Mouse (Mus musculus): ENCODE measurements at regions not wholly inside any gene's neighbourhood (a gene's known extent, or its start where the extent isn't known, plus 50 kb on each side); places are given as distances from the start of the nearest gene placed in this dataset.

GRCm38 (mm10) chr14:46663529-46663928 is 96.8 kb upstream of the Cdkn3 start:
- H3K4me3 ChIP-seq (ENCODE audit: low read depth, low read length), result no peak overlapping the region
- WGBS, result 87% methylated on average over 5 of the region's 5 CpGs
- ATAC-seq (ENCODE audit: low FRiP score) (no peak), DNase-seq (ENCODE audit: low spot score) (no peak)
- TF ChIP-seq CTCF (IDR thresholded peaks at IDR 0.05), result no peak
- no peaks in the 10 kb centered on the region for H3K9me3 ChIP-seq (ENCODE audit: low read length)
- H3K4me2 ChIP-seq (ENCODE audit: low read depth, low read length, poor library complexity, severe bottlenecking), result no peak overlapping the region
- H3K27me3 ChIP-seq (ENCODE audit: insufficient read depth, low read length), result no peaks in the 10 kb centered on the region
- H3K4me1 ChIP-seq (ENCODE audit: insufficient read depth, low read length), result peaks cover 9% of the 10 kb centered on the region; the same call in 1 of the 2 replicates
- no peak overlapping the region for H3K9ac ChIP-seq (replicated peaks; ENCODE audit: low read length, poor library complexity, severe bottlenecking)
- no peaks in the 10 kb centered on the region for H3K36me3 ChIP-seq (ENCODE audit: insufficient read depth, low read length)
- H3K27ac ChIP-seq (ENCODE audit: low read depth, low read length), result no peak overlapping the region

GRCm38 (mm10) chr14:46661792-46662545 is 98.4 kb upstream of the Cdkn3 start:
- Histone ChIP-seq H3K4me1 (ENCODE audit: insufficient read depth, low read length) (peaks cover 9% of the 10 kb centered on the region; the same call in 1 of the 2 replicates), H3K27me3 (ENCODE audit: insufficient read depth, low read length) (no peaks in the 10 kb centered on the region), H3K36me3 (ENCODE audit: insufficient read depth, low read length) (no peaks in the 10 kb centered on the region), H3K9ac (replicated peaks; ENCODE audit: low read length, poor library complexity, severe bottlenecking) (no peak overlapping the region), H3K27ac (ENCODE audit: low read depth, low read length) (no peak overlapping the region), H3K4me2 (ENCODE audit: low read depth, low read length, poor library complexity, severe bottlenecking) (no peak overlapping the region), H3K4me3 (ENCODE audit: low read depth, low read length) (no peak overlapping the region), H3K9me3 (ENCODE audit: low read length) (no peaks in the 10 kb centered on the region)
- TF ChIP-seq CTCF (IDR thresholded peaks at IDR 0.05), result no peak
- ATAC-seq (ENCODE audit: low FRiP score) (peak; percentile 32; the same call in 1 of the 2 replicates), DNase-seq (ENCODE audit: low spot score) (no peak)
- WGBS, result 15% methylated on average over 9 of the region's 9 CpGs

GRCm38 (mm10) chr14:46661118-46661791 is 99.1 kb upstream of the Cdkn3 start:
- Histone ChIP-seq H3K27me3 (ENCODE audit: insufficient read depth, low read length) (no peaks in the 10 kb centered on the region), H3K36me3 (ENCODE audit: insufficient read depth, low read length) (no peaks in the 10 kb centered on the region), H3K4me1 (ENCODE audit: insufficient read depth, low read length) (peaks cover 9% of the 10 kb centered on the region; the same call in 1 of the 2 replicates), H3K9me3 (ENCODE audit: low read length) (no peaks in the 10 kb centered on the region), H3K4me3 (ENCODE audit: low read depth, low read length) (no peak overlapping the region), H3K9ac (replicated peaks; ENCODE audit: low read length, poor library complexity, severe bottlenecking) (no peak overlapping the region), H3K27ac (ENCODE audit: low read depth, low read length) (no peak overlapping the region), H3K4me2 (ENCODE audit: low read depth, low read length, poor library complexity, severe bottlenecking) (no peak overlapping the region)
- ATAC-seq (ENCODE audit: low FRiP score) (peak; percentile 83), DNase-seq (ENCODE audit: low spot score) (peak; percentile 60)
- WGBS, result 22% methylated on average over 3 of the region's 3 CpGs
- no peak for TF ChIP-seq CTCF (IDR thresholded peaks at IDR 0.05)

- no peaks in the 10 kb centered on the region for H3K36me3 ChIP-seq (ENCODE audit: insufficient read depth, low read length)
- no peaks in the 10 kb centered on the region for H3K27me3 ChIP-seq (ENCODE audit: insufficient read depth, low read length)
- DNase-seq (ENCODE audit: low spot score), result no peak
- no peak overlapping the region for H3K4me2 ChIP-seq (ENCODE audit: low read depth, low read length, poor library complexity, severe bottlenecking)
- H3K9me3 ChIP-seq (ENCODE audit: low read length), result no peaks in the 10 kb centered on the region
- no peak overlapping the region for H3K27ac ChIP-seq (ENCODE audit: low read depth, low read length)
- 69% methylated on average over 4 of the region's 4 CpGs for WGBS
- H3K4me1 ChIP-seq (ENCODE audit: insufficient read depth, low read length), result peaks cover 9% of the 10 kb centered on the region; the same call in 1 of the 2 replicates
- no peak for TF ChIP-seq CTCF (IDR thresholded peaks at IDR 0.05)
- ATAC-seq (ENCODE audit: low FRiP score), result no peak
- no peak overlapping the region for H3K4me3 ChIP-seq (ENCODE audit: low read depth, low read length)
- no peak overlapping the region for H3K9ac ChIP-seq (replicated peaks; ENCODE audit: low read length, poor library complexity, severe bottlenecking)
These were observed 101.0 kb upstream of the Cdkn3 start for GRCm38 (mm10) chr14:46659365-46659764.

GRCm38 (mm10) chr14:46656249-46656648 is 104.1 kb upstream of the Cdkn3 start:
- DNase-seq (ENCODE audit: low spot score) (no peak), ATAC-seq (ENCODE audit: low FRiP score) (no peak)

More at GRCm38 (mm10) chr14:46656249-46656648, 104.1 kb upstream of the Cdkn3 start:
- 82% methylated on average over 10 of the region's 10 CpGs for WGBS
- no peaks in the 10 kb centered on the region for H3K27me3 ChIP-seq (ENCODE audit: insufficient read depth, low read length)
- H3K4me3 ChIP-seq (ENCODE audit: low read depth, low read length), result no peak overlapping the region
- H3K4me1 ChIP-seq (ENCODE audit: insufficient read depth, low read length), result no peaks in the 10 kb centered on the region
- no peaks in the 10 kb centered on the region for H3K9me3 ChIP-seq (ENCODE audit: low read length)
- H3K36me3 ChIP-seq (ENCODE audit: insufficient read depth, low read length), result no peaks in the 10 kb centered on the region
- no peak overlapping the region for H3K9ac ChIP-seq (replicated peaks; ENCODE audit: low read length, poor library complexity, severe bottlenecking)
- no peak overlapping the region for H3K27ac ChIP-seq (ENCODE audit: low read depth, low read length)
- no peak for TF ChIP-seq CTCF (IDR thresholded peaks at IDR 0.05)
- H3K4me2 ChIP-seq (ENCODE audit: low read depth, low read length, poor library complexity, severe bottlenecking), result no peak overlapping the region
